Mouse (Mus musculus): Measurements from ENCODE around the gene Msh3.
A peak's percentile ranks its signal among the peaks of the same experiment; 100 is the strongest.

The Msh3 gene

GRCm38 (mm10) chr13:92330621-92331020 is 24.2 kb downstream of the Msh3 start:
- DNase-seq (ENCODE audit: low read depth), result no peak

- DNase-seq (ENCODE audit: low read depth), result peak; percentile 39
Observed at GRCm38 (mm10) chr13:92328000-92328399, 26.8 kb downstream of the Msh3 start.

GRCm38 (mm10) chr13:92326030-92326429 is 28.8 kb downstream of the Msh3 start:
- DNase-seq (ENCODE audit: low read depth), result no peak

GRCm38 (mm10) chr13:92320770-92321169 is 34.0 kb downstream of the Msh3 start:
- DNase-seq (ENCODE audit: low read depth), result no peak

GRCm38 (mm10) chr13:92314613-92315012 is 40.2 kb downstream of the Msh3 start:
- DNase-seq (ENCODE audit: low read depth), result no peak

- DNase-seq (ENCODE audit: low read depth), result no peak
Observed at GRCm38 (mm10) chr13:92305680-92306079, 49.1 kb downstream of the Msh3 start, which contains the start of gene Gm20379. Gm20379 (plus strand) TSS chr13:92305980.

- peak; percentile 78 for DNase-seq (ENCODE audit: low read depth)
Observed at GRCm38 (mm10) chr13:92304291-92304690, 50.5 kb downstream of the Msh3 start.

- DNase-seq (ENCODE audit: low read depth), result no peak
Observed at GRCm38 (mm10) chr13:92303062-92303948, 51.5 kb downstream of the Msh3 start.

GRCm38 (mm10) chr13:92302466-92302865 is 52.3 kb downstream of the Msh3 start:
- no peak for DNase-seq (ENCODE audit: low read depth)

GRCm38 (mm10) chr13:92301754-92302153 is 53.0 kb downstream of the Msh3 start:
- no peak for DNase-seq (ENCODE audit: low read depth)

GRCm38 (mm10) chr13:92299522-92299921 is 55.3 kb downstream of the Msh3 start:
- DNase-seq (ENCODE audit: low read depth), result no peak

GRCm38 (mm10) chr13:92297021-92297420 is 57.8 kb downstream of the Msh3 start:
- DNase-seq (ENCODE audit: low read depth), result no peak

- no peak for DNase-seq (ENCODE audit: low read depth)
Observed at GRCm38 (mm10) chr13:92296490-92296889, 58.3 kb downstream of the Msh3 start.

GRCm38 (mm10) chr13:92293883-92294282 is 60.9 kb downstream of the Msh3 start:
- DNase-seq (ENCODE audit: low read depth), result peak; percentile 43

- DNase-seq (ENCODE audit: low read depth), result no peak
Observed at GRCm38 (mm10) chr13:92291605-92292004, 63.2 kb downstream of the Msh3 start.

GRCm38 (mm10) chr13:92277027-92277426 is 77.8 kb downstream of the Msh3 start:
- DNase-seq (ENCODE audit: low read depth), result no peak

GRCm38 (mm10) chr13:92275292-92275691 is 79.5 kb downstream of the Msh3 start:
- no peak for DNase-seq (ENCODE audit: low read depth)

- peak; percentile 25 for DNase-seq (ENCODE audit: low read depth)
Observed at GRCm38 (mm10) chr13:92274274-92275198, 80.3 kb downstream of the Msh3 start.

GRCm38 (mm10) chr13:92267076-92267475 is 87.7 kb downstream of the Msh3 start:
- peak; percentile 61 for DNase-seq (ENCODE audit: low read depth)

- DNase-seq (ENCODE audit: low read depth), result no peak
Observed at GRCm38 (mm10) chr13:92263566-92263965, 91.2 kb downstream of the Msh3 start.

GRCm38 (mm10) chr13:92261329-92261728 is 93.5 kb downstream of the Msh3 start:
- no peak for DNase-seq (ENCODE audit: low read depth)

- DNase-seq (ENCODE audit: low read depth), result no peak
Observed at GRCm38 (mm10) chr13:92255480-92255879, 99.3 kb downstream of the Msh3 start.

- DNase-seq (ENCODE audit: low read depth), result no peak
Observed at GRCm38 (mm10) chr13:92253850-92254249, 101.0 kb downstream of the Msh3 start.

All from induced T-regulatory cell, adult 2 months (primary cell).